Mouse (Mus musculus) myocyte (in vitro differentiated cells): ENCODE measurements around the gene Cbll1.

Experiments used
- E2F4 ChIP-seq: IDR thresholded peaks from one replicate; pipeline ENCODE4 v1.6.1; 2011; ENCODE audit warnings: mild to moderate bottlenecking, control low read depth, moderate library complexity; ENCODE audit not compliant: insufficient read depth
- MYOD1 ChIP-seq, 3 experiments: IDR thresholded peaks; one replicate each; pipeline ENCODE4 v1.6.1; 2011; ENCODE audit warnings: control low read depth in 2 of 3, low read depth in 2 of 3, mild to moderate bottlenecking in 2 of 3, moderate library complexity in 1 of 3; ENCODE audit not compliant: insufficient read length in 2 of 3, control insufficient read depth in 1 of 3
- MYOG ChIP-seq, 3 experiments: IDR thresholded peaks; one replicate each; pipeline ENCODE4 v1.6.1; 2011; ENCODE audit warnings: control low read depth in 2 of 3, low read depth in 2 of 3, mild to moderate bottlenecking in 2 of 3; ENCODE audit not compliant: insufficient read length in 2 of 3, control insufficient read depth in 1 of 3, insufficient read depth in 1 of 3
- POLR2A ChIP-seq: IDR thresholded peaks from one replicate; pipeline ENCODE4 v1.6.1; 2011; ENCODE audit warnings: low read depth, mild to moderate bottlenecking, control low read depth, moderate library complexity; ENCODE audit not compliant: insufficient read length
- POLR2AphosphoS2 ChIP-seq: IDR thresholded peaks from one replicate; pipeline ENCODE4 v1.6.1; 2011; ENCODE audit warnings: low read depth, control low read depth; ENCODE audit not compliant: insufficient read length
- TCF12 ChIP-seq: IDR thresholded peaks from one replicate; pipeline ENCODE4 v1.6.1; 2011; ENCODE audit warnings: mild to moderate bottlenecking, control low read depth; ENCODE audit not compliant: poor library complexity, insufficient read depth, severe bottlenecking
- USF1 ChIP-seq: IDR thresholded peaks from one replicate; pipeline ENCODE4 v1.6.1; 2011; ENCODE audit warnings: low read depth, mild to moderate bottlenecking, control low read depth, moderate library complexity

DNA sequence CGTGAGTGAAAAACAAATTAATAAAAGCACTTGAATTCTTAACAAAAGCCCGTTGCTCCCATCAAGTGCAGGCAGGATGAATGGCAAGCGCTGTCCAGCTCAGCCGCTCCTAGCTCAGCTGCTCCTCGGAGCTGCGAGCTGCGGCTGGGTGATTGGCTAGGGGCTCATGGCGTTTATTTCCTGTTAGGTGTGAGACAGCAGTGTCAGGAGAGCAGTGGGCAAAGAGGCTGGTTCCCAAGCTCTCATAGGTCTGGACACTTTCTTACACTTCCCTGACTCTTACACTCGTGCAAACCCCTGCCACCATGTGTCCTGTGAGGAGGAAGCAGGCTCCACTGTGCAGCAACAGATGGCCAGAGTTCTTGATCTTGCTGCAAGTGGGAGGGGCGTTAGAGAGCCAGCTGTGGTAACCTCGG is 55.3 kb downstream of the Cbll1 start:
- TF ChIP-seq POLR2A (no peak), MYOG (IDR thresholded peaks at IDR 0.05; ENCODE audit: control insufficient read depth in 1 of 3, insufficient read depth in 1 of 3, insufficient read length in 2 of 3, low read depth in 2 of 3) (no peak), TCF12 (no peak), E2F4 (no peak), POLR2AphosphoS2 (no peak), USF1 (no peak), MYOD1 (IDR thresholded peaks at IDR 0.05; ENCODE audit: control insufficient read depth in 1 of 3, insufficient read length in 2 of 3, low read depth in 2 of 3) (no peak)
